Mouse (Mus musculus) heart, postnatal 0 days (tissue): Measurements from ENCODE around the gene Adgrl1. TPM values are rescaled to one million over a fixed set of nuclear protein-coding genes. Genes with fewer than 3 reads are reported as not detected.
A peak's percentile ranks its signal among the peaks of the same experiment; 100 is the strongest.

Experiments
- ATAC-seq: fragments of 200-750 bp; cut with Nextera tagmentation; 2 replicates; pipeline ENCODE4 v1.8.0; 2017; ENCODE audit warnings: low read depth, moderate number of reproducible peaks, moderate library complexity; ENCODE audit not compliant: insufficient read depth
- DNase-seq: peaks from one replicate; pipeline ENCODE4 v3.0.0-alpha.2; 2016; ENCODE audit warnings: low spot score
- H3K27ac ChIP-seq: fragments of 300-500 bp; sonication (generic); 2 replicates; pipeline ENCODE4 v1.5.1; 2014; ENCODE audit warnings: low read depth, mild to moderate bottlenecking
- H3K27me3 ChIP-seq: fragments of 300-500 bp; sonication (generic); 2 replicates; pipeline ENCODE4 v1.6.1; 2014; ENCODE audit warnings: low read length, mixed read lengths; ENCODE audit not compliant: control insufficient read depth, insufficient read depth
- H3K36me3 ChIP-seq: fragments of 300-500 bp; sonication (generic); replicated peaks from 2 replicates; pipeline ENCODE4 v1.6.1; 2014; ENCODE audit warnings: low read length, mixed read lengths; ENCODE audit not compliant: control insufficient read depth, insufficient read depth
- H3K4me1 ChIP-seq: fragments of 300-500 bp; sonication (generic); 2 replicates; pipeline ENCODE4 v1.6.1; 2014; ENCODE audit warnings: antibody characterized with exemption; ENCODE audit not compliant: control insufficient read depth, insufficient read depth
- H3K4me2 ChIP-seq: fragments of 300-500 bp; sonication (generic); 2 replicates; pipeline ENCODE4 v1.6.1; 2014; ENCODE audit warnings: low read depth, mild to moderate bottlenecking, low read length, moderate library complexity
- H3K4me3 ChIP-seq: fragments of 300-500 bp; sonication (generic); 2 replicates; pipeline ENCODE4 v1.5.1; 2014; ENCODE audit warnings: low read depth, low read length
- H3K9ac ChIP-seq: fragments of 300-500 bp; sonication (generic); replicated peaks from 2 replicates; pipeline ENCODE4 v1.6.1; 2014; ENCODE audit warnings: low read depth, low read length, mixed read lengths
- H3K9me3 ChIP-seq: fragments of 300-500 bp; sonication (generic); replicated peaks from 2 replicates; pipeline ENCODE4 v1.6.1; 2016; ENCODE audit warnings: low read length; ENCODE audit not compliant: control insufficient read depth
- CTCF ChIP-seq: IDR thresholded peaks from 2 replicates; pipeline ENCODE4 v1.5.1; 2016; ENCODE audit warnings: antibody characterized with exemption, control low read depth, low read depth
- EP300 ChIP-seq: IDR thresholded peaks from 2 replicates; pipeline ENCODE4 v1.6.1; 2016; ENCODE audit warnings: antibody characterized with exemption, low read depth
- WGBS: fragments of 180-500 bp; shearing (Covaris S2); extraction: QIAGEN DNeasy Blood & Tissue Kit; methylation state at CpG from one replicate; pipeline ENCODE4 v1.1.7; 2014; 5-methylcytosine and 5-hydroxymethylcytosine counted together
- polyA plus RNA-seq: library from polyadenylated mRNA; unstranded; fragments of >200 nt; fragmentation: Nextera tagmentation; extraction: Ambion mirVana; gene quantifications from 2 replicates; pipeline ENCODE4 v1.2.1, GENCODE M21; 2015
- total RNA-seq: library from RNA; depleted of rRNA; stranded (reverse); fragments of >200 nt; gene quantifications from 2 replicates; pipeline ENCODE4 v1.2.3, GENCODE M21; 2014; ENCODE audit warnings: low replicate concordance; rRNA removed

Adgrl1 gene
- 28.7 and 58.4 TPM in 2 replicates for total RNA-seq
- polyA plus RNA-seq: 3.8 and 4.4 TPM in 2 replicates

DNA sequence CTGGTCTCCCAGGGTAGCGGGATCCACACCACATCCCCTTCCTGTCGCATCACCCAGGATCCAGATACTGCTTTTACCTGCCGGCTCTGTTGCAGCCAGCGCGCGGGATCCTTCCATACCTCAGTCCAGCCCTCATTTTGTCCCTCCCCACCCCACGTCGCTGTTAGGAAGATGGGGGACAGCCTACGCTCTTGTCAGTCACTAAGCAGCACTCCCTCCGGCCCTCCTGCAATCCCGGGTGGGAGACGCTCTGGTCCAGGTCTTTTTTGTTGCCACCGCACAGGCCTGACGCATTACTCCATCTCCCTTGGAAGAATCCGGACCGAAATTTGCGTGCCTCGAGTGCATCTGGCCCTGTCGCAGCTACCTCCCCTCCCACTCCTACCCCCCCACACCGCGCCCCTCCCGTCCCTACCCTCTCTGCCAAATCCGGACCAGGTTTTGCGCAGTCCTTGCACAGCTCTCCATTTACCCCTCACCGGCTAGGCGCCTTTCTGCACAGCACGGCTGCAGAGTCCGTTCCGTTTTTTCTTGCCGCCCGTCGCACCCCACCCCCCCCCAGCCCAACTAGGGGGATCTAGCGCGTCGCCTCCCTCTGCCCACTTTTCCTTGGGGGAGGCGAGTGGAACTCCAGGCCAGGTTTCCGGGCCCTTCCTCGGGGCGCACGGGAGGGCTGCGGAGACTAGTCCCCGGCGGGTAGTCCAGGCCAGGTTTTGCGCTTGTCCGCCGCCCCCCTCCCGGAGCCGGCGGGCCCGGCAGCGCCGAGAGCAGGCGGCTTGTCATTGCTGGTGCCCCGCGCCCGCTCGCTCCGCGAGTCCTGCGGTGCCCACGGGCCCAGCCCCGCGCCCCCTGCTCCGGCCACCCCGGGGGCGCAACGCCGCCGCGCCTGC, at the start of gene Adgrl1:
Gene Adgrl1 (plus strand): TSS at position 743 of the 890 bp plus-strand sequence.
- under 1% methylated on average over 68 of the region's 70 CpGs for WGBS
- peak within 1 kb of the TSS; percentile 90 for H3K27ac ChIP-seq

DNA sequence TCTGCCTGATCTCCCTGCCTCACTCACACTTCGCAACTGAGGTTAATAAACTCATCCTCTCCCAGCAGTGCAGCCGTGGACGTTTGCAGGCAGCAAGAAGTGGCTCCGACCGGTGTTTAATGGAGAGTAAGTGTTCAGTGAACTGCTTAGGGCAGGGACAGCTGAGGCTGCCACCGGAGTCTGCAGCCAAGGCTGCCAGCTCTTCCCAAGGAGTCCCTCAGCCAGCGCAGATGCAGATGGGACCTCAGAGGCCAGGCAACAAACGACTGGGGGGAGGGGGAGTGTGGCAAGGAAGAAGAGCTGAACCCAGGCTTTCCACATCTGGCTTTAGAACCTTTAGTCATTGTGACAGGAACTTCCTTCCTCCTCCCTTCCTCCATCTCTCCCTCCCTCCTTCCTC, 47.6 kb upstream of the Adgrl1 start:
- H3K36me3 ChIP-seq: no peaks in the 10 kb centered on the region
- no peak overlapping the region for H3K9ac ChIP-seq
- no peak overlapping the region for H3K4me3 ChIP-seq
- 18% methylated on average over 8 of the region's 8 CpGs for WGBS
- TF ChIP-seq EP300: no peak
- TF ChIP-seq CTCF: no peak
- H3K27ac ChIP-seq: no peak overlapping the region
- no peaks in the 10 kb centered on the region for H3K4me1 ChIP-seq
- DNase-seq (no peak), ATAC-seq (no peak)
- 0 out of 2 replicates have a peak, but pooled peaks cover 8% of the 10 kb centered on the region for H3K9me3 ChIP-seq
- no peaks in the 10 kb centered on the region for H3K27me3 ChIP-seq
- no peak overlapping the region for H3K4me2 ChIP-seq

More for the DNA sequence above, at the start of gene Adgrl1:
- peak; percentile 97 for DNase-seq
- Histone ChIP-seq H3K9me3 (no peaks in the 10 kb centered on the region), H3K4me2 (peak within 1 kb of the TSS; percentile 100), H3K27me3 (peaks cover 10% of the 10 kb centered on the region; the same call in 1 of the 2 replicates), H3K4me1 (peaks cover 10% of the 10 kb centered on the region; the same call in 1 of the 2 replicates), H3K9ac (peak within 1 kb of the TSS; percentile 76), H3K36me3 (no peaks in the 10 kb centered on the region), H3K4me3 (peak within 1 kb of the TSS; percentile 89)
- TF ChIP-seq CTCF (no peak), EP300 (0 out of 2 replicates have a peak, but pooled peaks have one; percentile 34)
- peak; percentile 85 for ATAC-seq

DNA sequence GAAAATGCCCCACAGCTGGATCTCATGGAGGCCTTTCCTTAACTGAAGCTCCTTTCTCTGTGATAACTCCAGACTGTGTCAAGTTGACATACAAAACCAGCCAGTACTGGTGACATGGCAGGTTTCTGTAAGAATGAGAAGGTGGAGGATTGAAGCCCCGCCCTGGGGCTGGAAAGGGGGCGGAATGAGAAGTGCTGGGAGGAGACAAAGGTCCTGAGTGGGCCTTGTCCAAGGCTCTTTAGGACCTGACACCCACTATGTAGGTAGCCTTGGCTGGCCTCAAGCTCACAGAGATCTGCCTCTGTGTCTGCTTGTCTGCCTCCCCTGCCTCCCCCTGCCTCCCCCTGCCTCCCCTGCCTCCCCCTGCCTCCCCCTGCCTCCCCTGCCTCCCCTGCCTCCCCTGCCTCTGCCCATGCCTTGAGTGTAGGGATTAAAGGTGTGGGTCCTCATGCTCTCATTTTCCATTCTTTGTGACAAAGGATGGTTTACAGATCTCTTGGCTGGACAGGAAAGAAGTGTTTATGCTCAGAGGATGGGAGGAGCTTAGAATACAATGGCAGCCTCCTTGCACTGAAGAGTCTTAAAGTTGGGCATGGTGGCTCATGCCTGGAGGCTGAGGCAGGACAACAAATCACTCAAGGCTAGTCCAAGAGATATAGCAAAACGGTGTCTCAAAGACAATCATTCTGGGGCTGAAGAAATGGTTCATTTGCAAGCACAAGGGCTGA, 46.4 kb upstream of the Adgrl1 start:
- H3K4me3 ChIP-seq: no peak overlapping the region
- no peaks in the 10 kb centered on the region for H3K9me3 ChIP-seq
- WGBS: 71% methylated on average over 3 of the region's 3 CpGs
- DNase-seq (no peak), ATAC-seq (no peak)
- no peak for TF ChIP-seq EP300
- TF ChIP-seq CTCF: no peak
- H3K36me3 ChIP-seq: no peaks in the 10 kb centered on the region
- no peak overlapping the region for H3K4me2 ChIP-seq
- no peaks in the 10 kb centered on the region for H3K27me3 ChIP-seq
- H3K4me1 ChIP-seq: no peaks in the 10 kb centered on the region
- no peak overlapping the region for H3K27ac ChIP-seq
- no peak overlapping the region for H3K9ac ChIP-seq

DNA sequence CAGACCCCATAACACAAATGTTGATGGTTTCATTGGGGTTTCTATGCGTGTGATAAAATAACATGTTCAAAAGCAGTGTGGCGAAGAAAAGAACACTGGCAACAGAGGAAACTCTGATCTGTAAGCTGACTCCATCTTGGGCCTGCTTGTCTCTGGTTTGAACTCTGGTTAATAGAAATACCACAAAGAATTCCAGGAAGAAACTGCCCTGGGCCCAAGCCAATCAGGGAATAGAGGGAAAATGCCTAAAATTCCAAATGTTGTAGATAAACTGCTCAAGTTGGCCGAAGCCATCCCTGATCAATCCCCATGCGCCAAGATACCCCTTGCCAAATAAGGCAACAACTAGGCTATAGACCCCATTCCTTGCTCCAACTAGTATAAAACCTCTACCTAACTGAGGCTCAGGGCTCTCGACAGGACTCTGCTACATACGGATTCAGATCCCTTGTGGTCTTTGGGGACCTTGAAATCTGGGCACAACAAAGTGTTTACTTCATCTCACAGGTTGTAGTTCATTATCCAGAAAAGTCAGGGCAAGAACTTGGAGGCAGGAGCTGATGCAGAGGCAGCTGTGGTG, 43.3 kb upstream of the Adgrl1 start:
- ATAC-seq (no peak), DNase-seq (no peak)
- Histone ChIP-seq H3K4me3 (no peak overlapping the region), H3K4me2 (no peak overlapping the region), H3K27ac (no peak overlapping the region), H3K4me1 (no peaks in the 10 kb centered on the region), H3K9me3 (no peaks in the 10 kb centered on the region), H3K9ac (no peak overlapping the region), H3K27me3 (no peaks in the 10 kb centered on the region), H3K36me3 (no peaks in the 10 kb centered on the region)
- WGBS: 67% methylated on average over 6 of the region's 6 CpGs
- TF ChIP-seq CTCF (no peak), EP300 (no peak)
